Mouse (Mus musculus) stomach, postnatal 0 days (tissue): ENCODE measurements at regions not wholly inside any gene's neighbourhood (a gene's known extent, or its start where the extent isn't known, plus 50 kb on each side); places are given as distances from the start of the nearest gene placed in this dataset.

Source experiments
- CTCF ChIP-seq: IDR thresholded peaks from 2 replicates; pipeline ENCODE4 v1.5.1; 2016; ENCODE audit warnings: antibody characterized with exemption, low read depth, mild to moderate bottlenecking, moderate library complexity
- EP300 ChIP-seq: optimal IDR thresholded peaks from 2 replicates; pipeline ENCODE3; 2016; ENCODE audit warnings: antibody characterized with exemption

DNA sequence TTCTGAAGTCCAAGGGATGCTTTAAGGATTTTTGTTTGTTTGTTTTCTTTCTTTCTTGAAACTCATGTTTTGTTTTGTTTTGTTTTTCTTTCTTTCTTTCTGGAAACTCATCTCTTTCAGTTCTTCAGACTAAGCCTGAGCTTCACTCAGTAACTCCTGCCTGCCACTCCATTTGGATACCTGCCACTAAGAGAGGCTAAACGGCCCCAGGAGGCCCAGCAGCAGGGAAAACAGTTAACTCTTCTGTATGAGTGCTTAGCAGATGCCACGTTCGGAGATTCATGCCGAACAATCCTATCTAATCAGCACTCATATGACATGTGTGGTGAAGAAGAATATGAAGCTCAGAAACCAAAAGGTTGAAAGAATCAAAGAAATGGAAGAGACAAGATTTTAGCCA is 909.3 kb upstream of the Cdh8 start:
- TF ChIP-seq CTCF (no peak), EP300 (no peak)
